8 mouse cellular contexts compared by ENCODE assay signal in genomic region chr4:12240941-12241571, GRCm38 (mm10).
DNase-seq lines count a peak whose midpoint lies in the region; ATAC-seq and TF ChIP-seq lines count a peak whose summit lies in the region.

No protein-coding gene starts in this region.

- 3% methylated on average over 12 of the region's 12 CpGs for whole genome bisulfite sequencing in embryonic facial prominence, embryonic 14.5 days
- WGBS in heart, embryonic 13.5 days = 3% methylated on average over 12 of the region's 12 CpGs
- WGBS in kidney, postnatal 0 days = 6% methylated on average over 12 of the region's 12 CpGs
- 3% methylated on average over 12 of the region's 12 CpGs for WGBS in liver, embryonic 12.5 days (ENCODE audit: insufficient replicate concordance)
- 3% methylated on average over 12 of the region's 12 CpGs for WGBS in neural tube, embryonic 12.5 days

- H3K4me1 ChIP-seq in CH12.LX (ENCODE audit: control insufficient read depth in 1 of 2, insufficient read depth in 2 of 2) = no peaks in the 10 kb centered on the region
- H3K4me1 ChIP-seq in embryonic facial prominence, embryonic 14.5 days (ENCODE audit: control insufficient read depth, insufficient read depth, low read length) = no peaks in the 10 kb centered on the region
- no peaks in the 10 kb centered on the region for H3K4me1 ChIP-seq in heart, embryonic 13.5 days
- H3K4me1 ChIP-seq in kidney, postnatal 0 days (replicated peaks; ENCODE audit: insufficient read depth, low read length) = no peaks in the 10 kb centered on the region
- H3K4me1 ChIP-seq in liver, embryonic 12.5 days = no peaks in the 10 kb centered on the region
- no peaks in the 10 kb centered on the region for H3K4me1 ChIP-seq in neural tube, embryonic 12.5 days

- H3K9me3 ChIP-seq in CH12.LX (replicated peaks; ENCODE audit: low read length) = no peaks in the 10 kb centered on the region
- H3K9me3 ChIP-seq in embryonic facial prominence, embryonic 14.5 days (ENCODE audit: control insufficient read depth, low read length) = no peaks in the 10 kb centered on the region
- H3K9me3 ChIP-seq in heart, embryonic 13.5 days = no peaks in the 10 kb centered on the region
- no peaks in the 10 kb centered on the region for H3K9me3 ChIP-seq in kidney, postnatal 0 days (replicated peaks; ENCODE audit: low read length)
- no peaks in the 10 kb centered on the region for H3K9me3 ChIP-seq in liver, embryonic 12.5 days (replicated peaks)
- H3K9me3 ChIP-seq in neural tube, embryonic 12.5 days = no peaks in the 10 kb centered on the region

- no peaks in the 10 kb centered on the region for H3K79me2 ChIP-seq in CH12.LX (replicated peaks; ENCODE audit: control insufficient read depth, extremely low read depth, insufficient read depth, poor library complexity, severe bottlenecking)

- H3K27ac ChIP-seq in CH12.LX (ENCODE audit: insufficient read depth, low read depth) = no peak overlapping the region
- H3K27ac ChIP-seq in embryonic facial prominence, embryonic 14.5 days (replicated peaks; ENCODE audit: low read depth, low read length) = no peak overlapping the region
- H3K27ac ChIP-seq in heart, embryonic 13.5 days (replicated peaks) = no peak overlapping the region
- H3K27ac ChIP-seq in kidney, postnatal 0 days = no peak overlapping the region
- no peak overlapping the region for H3K27ac ChIP-seq in liver, embryonic 12.5 days
- H3K27ac ChIP-seq in neural tube, embryonic 12.5 days = no peak overlapping the region

- peak; percentile 83 for TF ChIP-seq RAD21 in CH12.LX (IDR thresholded peaks at IDR 0.05; ENCODE audit: low read depth, low read length)

- TF ChIP-seq EP300 in CH12.LX (IDR thresholded peaks at IDR 0.05; ENCODE audit: low read length) = no peak

- no peak for TF ChIP-seq POLR2A in CH12.LX (IDR thresholded peaks at IDR 0.05; ENCODE audit: low read depth, low read length)

- in situ Hi-C loops in CH12.LX (cut with MboI; ENCODE audit: low pct_ligation_motif_present, low pct_unique_long_range_greater_than_20kb, low sequenced_read_pairs) = loop anchor here (25.0 kb wide), 1 partner anchor 1546 kb away; no protein-coding TSS in a partner anchor

- TF ChIP-seq CTCF in CH12.LX (conservative IDR thresholded peaks at IDR 0.05 in 1 of 2, IDR thresholded peaks at IDR 0.05 in 1 of 2; ENCODE audit: low read depth in 2 of 2, low read length in 2 of 2) = peak; percentile 72 to 79
- peak; percentile 90 for TF ChIP-seq CTCF in kidney, postnatal 0 days (IDR thresholded peaks at IDR 0.05; ENCODE audit: low read depth)

- dilution Hi-C loops in CH12.LX (cut with MboI; ENCODE audit: extremely low pct_ligation_motif_present, extremely low pct_unique_long_range_greater_than_20kb, low sequenced_read_pairs) = no loop called here

- H3K4me2 ChIP-seq in CH12.LX (ENCODE audit: insufficient read depth, low read depth, poor library complexity, severe bottlenecking) = peak overlapping the region; percentile 67
- peak overlapping the region; percentile 47 for H3K4me2 ChIP-seq in embryonic facial prominence, embryonic 14.5 days (ENCODE audit: low read depth, low read length)
- H3K4me2 ChIP-seq in heart, embryonic 13.5 days = peak overlapping the region; percentile 64
- H3K4me2 ChIP-seq in kidney, postnatal 0 days (ENCODE audit: low read length) = peak overlapping the region; percentile 44
- peak overlapping the region; percentile 46 for H3K4me2 ChIP-seq in liver, embryonic 12.5 days
- peak overlapping the region; percentile 37; the same call in 1 of the 2 replicates for H3K4me2 ChIP-seq in neural tube, embryonic 12.5 days (replicated peaks)

- H3K4me3 ChIP-seq in CH12.LX (replicated peaks in 1 of 3; ENCODE audit: low read depth in 2 of 3, low read length in 2 of 3, poor library complexity in 1 of 3) = no peak overlapping the region
- H3K4me3 ChIP-seq in embryonic facial prominence, embryonic 14.5 days (ENCODE audit: low read depth, low read length) = peak overlapping the region; percentile 17
- peak overlapping the region; percentile 40 for H3K4me3 ChIP-seq in heart, embryonic 13.5 days
- no peak overlapping the region for H3K4me3 ChIP-seq in kidney, postnatal 0 days (replicated peaks; ENCODE audit: low read depth, low read length)
- no peak overlapping the region for H3K4me3 ChIP-seq in liver, embryonic 12.5 days
- H3K4me3 ChIP-seq in neural tube, embryonic 12.5 days = no peak overlapping the region

- H3K27me3 ChIP-seq in CH12.LX (replicated peaks) = no peaks in the 10 kb centered on the region
- H3K27me3 ChIP-seq in embryonic facial prominence, embryonic 14.5 days (replicated peaks; ENCODE audit: control insufficient read depth, insufficient read depth, low read length) = no peaks in the 10 kb centered on the region
- H3K27me3 ChIP-seq in heart, embryonic 13.5 days (replicated peaks) = no peaks in the 10 kb centered on the region
- no peaks in the 10 kb centered on the region for H3K27me3 ChIP-seq in kidney, postnatal 0 days (ENCODE audit: insufficient read depth, low read length)
- no peaks in the 10 kb centered on the region for H3K27me3 ChIP-seq in liver, embryonic 12.5 days (replicated peaks)
- H3K27me3 ChIP-seq in neural tube, embryonic 12.5 days (replicated peaks) = no peaks in the 10 kb centered on the region

- peak; percentile 58 for DNase-seq in CH12.LX (ENCODE audit: extremely low read depth)
- peak; percentile 7 to 19 for DNase-seq in adrenal gland, postnatal 4 days (ENCODE audit: low spot score in 2 of 2)
- DNase-seq in embryonic facial prominence, embryonic 14.5 days (ENCODE audit: low spot score) = peak; percentile 80
- DNase-seq in kidney, postnatal 0 days (ENCODE audit: low spot score) = peak; percentile 81
- peak; percentile 54 for DNase-seq in testis, postnatal 14 days (ENCODE audit: low spot score)

- H3K9ac ChIP-seq in CH12.LX (ENCODE audit: insufficient read depth, low read depth) = no peak overlapping the region
- H3K9ac ChIP-seq in embryonic facial prominence, embryonic 14.5 days (ENCODE audit: low read depth, low read length) = no peak overlapping the region
- peak overlapping the region; percentile 61 for H3K9ac ChIP-seq in heart, embryonic 13.5 days
- H3K9ac ChIP-seq in kidney, postnatal 0 days (ENCODE audit: low read depth, low read length) = no peak overlapping the region
- no peak overlapping the region for H3K9ac ChIP-seq in liver, embryonic 12.5 days
- no peak overlapping the region for H3K9ac ChIP-seq in neural tube, embryonic 12.5 days

- no peaks in the 10 kb centered on the region for H3K36me3 ChIP-seq in CH12.LX (replicated peaks in 1 of 2; ENCODE audit: control insufficient read depth in 1 of 2, insufficient read depth in 1 of 2, low read length in 1 of 2)
- no peaks in the 10 kb centered on the region for H3K36me3 ChIP-seq in embryonic facial prominence, embryonic 14.5 days (ENCODE audit: control insufficient read depth, insufficient read depth, low read length)
- no peaks in the 10 kb centered on the region for H3K36me3 ChIP-seq in heart, embryonic 13.5 days
- H3K36me3 ChIP-seq in kidney, postnatal 0 days (ENCODE audit: insufficient read depth, low read length) = no peaks in the 10 kb centered on the region
- no peaks in the 10 kb centered on the region for H3K36me3 ChIP-seq in liver, embryonic 12.5 days
- H3K36me3 ChIP-seq in neural tube, embryonic 12.5 days = no peaks in the 10 kb centered on the region

- no peak; the same call in 1 of the 2 replicates for ATAC-seq in embryonic facial prominence, embryonic 14.5 days (ENCODE audit: low read depth)
- no peak for ATAC-seq in heart, embryonic 13.5 days (ENCODE audit: extremely low read depth, insufficient number of reproducible peaks, low FRiP score, low TSS enrichment)
- 0 out of 2 replicates have a peak, but pooled peaks have one; percentile 61 for ATAC-seq in kidney, postnatal 0 days (replicated peaks; ENCODE audit: low FRiP score, low read depth)
- no peak for ATAC-seq in liver, embryonic 12.5 days
- peak; percentile 41; the same call in 1 of the 2 replicates for ATAC-seq in neural tube, embryonic 12.5 days (ENCODE audit: low FRiP score, low read depth)

TF ChIP-seq in CH12.LX, 34 proteins besides CTCF, POLR2A, EP300 and RAD21:
- TF ChIP-seq TCF12 (IDR thresholded peaks at IDR 0.05; ENCODE audit: low read depth, low read length) = no peak
- no peak for TF ChIP-seq MAZ (IDR thresholded peaks at IDR 0.05; ENCODE audit: low read depth, low read length)
- TF ChIP-seq BHLHE40 (IDR thresholded peaks at IDR 0.05; ENCODE audit: low read depth, low read length) = peak; percentile 97
- TF ChIP-seq UBTF (IDR thresholded peaks at IDR 0.05; ENCODE audit: low read depth, low read length) = no peak
- peak; percentile 56 for TF ChIP-seq SMC3 (IDR thresholded peaks at IDR 0.05; ENCODE audit: low read depth, low read length)

Comparison
In these comparisons a context has a peak if more than half of its experiments do, and no peak if none do; other contexts are left out.
1. DNase-seq: peak in every context shown above with its lines; median percentile 81 in kidney, postnatal 0 days; 80 in embryonic facial prominence, embryonic 14.5 days; 58 in CH12.LX; 54 in testis, postnatal 14 days; 13 in adrenal gland, postnatal 4 days.
2. H3K4me3 ChIP-seq: peak in embryonic facial prominence, embryonic 14.5 days (single experiment) and heart, embryonic 13.5 days (single experiment); none in CH12.LX (0 of 3), kidney, postnatal 0 days (single experiment), liver, embryonic 12.5 days (single experiment) and neural tube, embryonic 12.5 days (single experiment).
3. ATAC-seq: peak in kidney, postnatal 0 days (single experiment) and neural tube, embryonic 12.5 days (single experiment); none in embryonic facial prominence, embryonic 14.5 days (single experiment), heart, embryonic 13.5 days (single experiment) and liver, embryonic 12.5 days (single experiment).
4. Peak in every context shown above with its lines, with median percentiles within 50 percentile points of each other: H3K4me2 ChIP-seq.